Comparison of ENCODE assay signal across 16 mouse cellular contexts in the genomic region with DNA sequence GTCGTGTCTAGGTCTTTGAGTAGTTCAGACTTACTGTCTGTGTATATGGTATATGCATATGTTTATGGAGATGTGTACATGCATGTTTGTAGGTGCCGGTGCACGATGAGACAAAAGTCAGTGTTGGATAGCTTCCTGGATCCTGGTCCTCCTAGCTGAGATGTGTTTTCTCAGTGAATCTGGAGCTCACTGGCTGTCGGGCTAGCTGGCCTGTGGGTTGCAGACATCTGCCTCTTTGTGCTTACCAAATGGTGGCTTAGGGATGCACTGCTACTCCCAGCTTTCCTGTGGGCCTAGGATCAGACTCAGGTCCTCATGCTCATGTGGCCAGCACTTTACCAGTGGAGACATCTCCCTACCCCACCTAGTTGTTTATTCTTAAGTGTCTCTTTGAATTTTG. TPM values are rescaled to one million over a fixed set of nuclear protein-coding genes. Genes with fewer than 3 reads are reported as not detected.
"Had no signal": no experiment of that assay in that cellular context is flagged by ENCODE, and none has a peak within 500 bp of the region (broad histone marks: within the 10 kb centered on the region; RNA-seq: fewer than 3 reads in every experiment).

No protein-coding gene starts in this region.

- H3K4me2 ChIP-seq: intestine, embryonic 15.5 days; limb, embryonic 13.5 days; liver, embryonic 11.5 days; liver, embryonic 15.5 days; lung, embryonic 14.5 days had no signal

- H3K9me3 ChIP-seq: intestine, embryonic 15.5 days; limb, embryonic 13.5 days; liver, embryonic 15.5 days; midbrain, embryonic 10.5 days had no signal

- H3K27me3 ChIP-seq: intestine, embryonic 15.5 days; limb, embryonic 13.5 days; liver, embryonic 15.5 days had no signal

- ATAC-seq: intestine, embryonic 15.5 days; midbrain, embryonic 16.5 days had no signal

- H3K4me1 ChIP-seq: intestine, embryonic 15.5 days had no signal

- H3K36me3 ChIP-seq: intestine, embryonic 15.5 days; limb, embryonic 13.5 days; liver, embryonic 15.5 days had no signal

- H3K27ac ChIP-seq: intestine, embryonic 15.5 days; limb, embryonic 13.5 days; liver, embryonic 15.5 days; midbrain, embryonic 10.5 days had no signal

- DNase-seq: kidney, adult 18-20 months; kidney, postnatal 10 days; kidney, postnatal 4 days; left cerebral cortex, postnatal 4 days; lung, embryonic 14.5 days; lung, postnatal 10 days; lung, postnatal 4 days; thymus, adult 18-20 months; thymus, postnatal 14 days had no signal

- H3K9ac ChIP-seq: intestine, embryonic 15.5 days; limb, embryonic 13.5 days; liver, embryonic 15.5 days; lung, embryonic 14.5 days had no signal

- H3K4me3 ChIP-seq: intestine, embryonic 15.5 days; limb, embryonic 13.5 days; liver, embryonic 15.5 days; midbrain, embryonic 10.5 days had no signal

RNA-seq across cellular contexts. Expression of gene Tal2, which starts 50.5 kb away (rescaled TPM):
- polyA plus RNA-seq: kidney, embryonic 14.5 days; liver, embryonic 11.5 days; liver, embryonic 15.5 days had no signal
